In the genomic region with DNA sequence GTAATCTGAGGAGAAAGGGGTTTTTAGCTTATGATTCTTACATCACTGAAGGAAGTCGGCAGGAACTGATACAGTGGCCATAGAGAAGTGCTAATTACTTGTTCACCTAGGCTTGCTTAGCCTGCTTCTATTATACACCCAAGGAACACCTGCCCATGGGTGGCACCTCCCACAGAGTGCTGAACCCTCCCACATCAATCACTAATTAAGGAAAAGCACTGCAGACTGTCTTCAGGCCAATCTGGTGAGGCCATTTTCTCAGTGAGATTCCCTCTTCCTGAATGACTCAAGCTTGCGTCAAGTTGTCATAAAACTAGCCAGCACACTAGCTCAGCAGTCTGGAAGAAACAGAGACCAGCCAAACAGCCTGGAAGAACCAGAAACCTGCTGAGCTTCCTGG, we compare ENCODE assay signal across 28 mouse cellular contexts. TPM values are rescaled to one million over a fixed set of nuclear protein-coding genes. Genes with fewer than 3 reads are reported as not detected.
DNase-seq lines count a peak whose midpoint lies in the region; ATAC-seq and TF ChIP-seq lines count a peak whose summit lies in the region.
"Had no signal": no experiment of that assay in that cellular context is flagged by ENCODE, and none has a peak within 500 bp of the region (broad histone marks: within the 10 kb centered on the region; RNA-seq: fewer than 3 reads in every experiment).

No protein-coding gene starts in this region.

- peak; percentile 47 for DNase-seq in heart, embryonic 10.5 days (ENCODE audit: low spot score)
- DNase-seq in heart, adult 8-10 months (ENCODE audit: low spot score), result no peak
- peak; percentile 26 to 33 for DNase-seq in right cerebral cortex, adult 2 months (ENCODE audit: low spot score in 2 of 2)
- DNase-seq in right cerebral cortex, postnatal 36 days (ENCODE audit: low spot score in 2 of 2), result no peak
- no peak for DNase-seq in lung, postnatal 0 days (ENCODE audit: low spot score)
- no peak for DNase-seq in B cell, adult 2 months
- DNase-seq: adrenal gland, postnatal 36 days; cerebellum, adult 11-12 months; cerebellum, postnatal 25 days; kidney, adult 2 months; kidney, postnatal 10 days; lung, adult 18-20 months; lung, postnatal 14 days; spleen, adult 18-20 months; thymus, postnatal 14 days had no signal

- no peak for TF ChIP-seq CTCF in intestine, postnatal 0 days (IDR thresholded peaks at IDR 0.05; ENCODE audit: low read depth)
- no peak for TF ChIP-seq CTCF in lung, postnatal 0 days (IDR thresholded peaks at IDR 0.05)

- no peak overlapping the region for H3K27ac ChIP-seq in heart, embryonic 10.5 days
- H3K27ac ChIP-seq in intestine, postnatal 0 days (ENCODE audit: low read depth, low read length), result peak overlapping the region; percentile 68
- no peak overlapping the region for H3K27ac ChIP-seq in lung, postnatal 0 days (ENCODE audit: low read length)
- H3K27ac ChIP-seq: embryonic facial prominence, embryonic 13.5 days; forebrain, embryonic 13.5 days; hindbrain, embryonic 12.5 days; limb, embryonic 12.5 days; midbrain, embryonic 13.5 days; neural tube, embryonic 12.5 days had no signal

- no peaks in the 10 kb centered on the region for H3K27me3 ChIP-seq in heart, embryonic 10.5 days (ENCODE audit: insufficient read depth, poor library complexity, severe bottlenecking)
- H3K27me3 ChIP-seq in intestine, postnatal 0 days (replicated peaks; ENCODE audit: control insufficient read depth, insufficient read depth, low read length), result no peaks in the 10 kb centered on the region
- H3K27me3 ChIP-seq in lung, postnatal 0 days (replicated peaks; ENCODE audit: insufficient read depth, low read length), result no peaks in the 10 kb centered on the region
- H3K27me3 ChIP-seq: CH12.LX; embryonic facial prominence, embryonic 13.5 days; forebrain, embryonic 13.5 days; heart, embryonic 12.5 days; hindbrain, embryonic 12.5 days; limb, embryonic 12.5 days; midbrain, embryonic 13.5 days; neural tube, embryonic 12.5 days; Patski had no signal

- H3K36me3 ChIP-seq in heart, embryonic 10.5 days, result no peaks in the 10 kb centered on the region
- H3K36me3 ChIP-seq in intestine, postnatal 0 days (ENCODE audit: control insufficient read depth, insufficient read depth), result no peaks in the 10 kb centered on the region
- no peaks in the 10 kb centered on the region for H3K36me3 ChIP-seq in lung, postnatal 0 days (ENCODE audit: insufficient read depth, low read length)
- H3K36me3 ChIP-seq: embryonic facial prominence, embryonic 13.5 days; G1E; heart, embryonic 12.5 days; hindbrain, embryonic 12.5 days; limb, embryonic 12.5 days; midbrain, embryonic 13.5 days; neural tube, embryonic 12.5 days had no signal

- H3K4me2 ChIP-seq in intestine, postnatal 0 days (replicated peaks; ENCODE audit: low read depth), result no peak overlapping the region
- H3K4me2 ChIP-seq in lung, postnatal 0 days (replicated peaks; ENCODE audit: low read depth, low read length), result no peak overlapping the region
- H3K4me2 ChIP-seq: embryonic facial prominence, embryonic 13.5 days; forebrain, embryonic 13.5 days; heart, embryonic 12.5 days; hindbrain, embryonic 12.5 days; limb, embryonic 12.5 days; liver, embryonic 11.5 days; midbrain, embryonic 13.5 days; neural tube, embryonic 12.5 days had no signal

- TF ChIP-seq EP300 in lung, postnatal 0 days (IDR thresholded peaks at IDR 0.05), result no peak

- no peaks in the 10 kb centered on the region for H3K9me3 ChIP-seq in heart, embryonic 10.5 days
- H3K9me3 ChIP-seq in intestine, postnatal 0 days (ENCODE audit: control insufficient read depth), result no peaks in the 10 kb centered on the region
- no peaks in the 10 kb centered on the region for H3K9me3 ChIP-seq in lung, postnatal 0 days (ENCODE audit: low read length)
- H3K9me3 ChIP-seq: heart, embryonic 12.5 days; midbrain, embryonic 13.5 days; neural tube, embryonic 12.5 days had no signal

- no peaks in the 10 kb centered on the region for H3K4me1 ChIP-seq in heart, embryonic 10.5 days
- H3K4me1 ChIP-seq in intestine, postnatal 0 days (replicated peaks; ENCODE audit: control insufficient read depth, insufficient read depth, low read length), result no peaks in the 10 kb centered on the region; the same call in 1 of the 2 replicates
- H3K4me1 ChIP-seq in lung, postnatal 0 days (ENCODE audit: insufficient read depth, low read depth, low read length), result no peaks in the 10 kb centered on the region
- H3K4me1 ChIP-seq: embryonic facial prominence, embryonic 13.5 days; forebrain, embryonic 13.5 days; heart, embryonic 12.5 days; hindbrain, embryonic 12.5 days; limb, embryonic 12.5 days; midbrain, embryonic 13.5 days; neural tube, embryonic 12.5 days had no signal

- WGBS in heart, embryonic 10.5 days, result 82% methylated on average over 2 of the region's 2 CpGs
- WGBS in intestine, postnatal 0 days, result 38% methylated on average over 2 of the region's 2 CpGs
- 91% methylated on average over 2 of the region's 2 CpGs for WGBS in lung, postnatal 0 days

- peak; percentile 90 for ATAC-seq in intestine, postnatal 0 days
- ATAC-seq in lung, postnatal 0 days, result no peak
- ATAC-seq: forebrain, embryonic 13.5 days; midbrain, embryonic 13.5 days; Patski had no signal

- no peak overlapping the region for H3K9ac ChIP-seq in intestine, postnatal 0 days (ENCODE audit: low read depth, low read length)
- H3K9ac ChIP-seq in lung, postnatal 0 days (replicated peaks; ENCODE audit: low read depth), result no peak overlapping the region
- H3K9ac ChIP-seq: embryonic facial prominence, embryonic 13.5 days; forebrain, embryonic 13.5 days; heart, embryonic 12.5 days; hindbrain, embryonic 12.5 days; limb, embryonic 12.5 days; midbrain, embryonic 13.5 days; neural tube, embryonic 12.5 days had no signal

- H3K4me3 ChIP-seq in heart, embryonic 10.5 days, result no peak overlapping the region
- H3K4me3 ChIP-seq in intestine, postnatal 0 days (ENCODE audit: low read depth, low read length), result no peak overlapping the region
- no peak overlapping the region for H3K4me3 ChIP-seq in lung, postnatal 0 days (ENCODE audit: low read depth, low read length)
- H3K4me3 ChIP-seq: embryonic facial prominence, embryonic 13.5 days; erythroblast, embryonic 14.5 days; forebrain, embryonic 13.5 days; heart, embryonic 12.5 days; hindbrain, embryonic 12.5 days; limb, embryonic 12.5 days; midbrain, embryonic 13.5 days; neural tube, embryonic 12.5 days had no signal

RNA-seq across cellular contexts. Expression of gene B3gntl1, which starts 6.6 kb away (rescaled TPM):
- polyA plus RNA-seq in heart, embryonic 10.5 days (2016; fragmentation: Nextera tagmentation; extraction: Ambion mirVana), result 7.4 and 9.7 TPM in 2 replicates
- 1 to 10 TPM; 4.0 to 5.7 (median 5.2) TPM for total RNA-seq in heart, adult 8-10 months (2022)
- 3.2 and 3.7 TPM in 2 replicates for polyA plus RNA-seq in intestine, postnatal 0 days (2015; fragmentation: Nextera tagmentation; extraction: Ambion mirVana)
- 3.4 and 4.3 TPM in 2 replicates for polyA plus RNA-seq in lung, postnatal 0 days (2015; fragmentation: Nextera tagmentation; extraction: Ambion mirVana)
- polyA plus RNA-seq: erythroblast, embryonic 14.5 days had no signal

RNA-seq across cellular contexts. Expression of gene Metrnl, which starts 21.8 kb away (rescaled TPM):
- polyA plus RNA-seq in heart, embryonic 10.5 days (2016; fragmentation: Nextera tagmentation; extraction: Ambion mirVana), result 6.3 and 6.4 TPM in 2 replicates
- total RNA-seq in heart, adult 8-10 months (2022), result 10 to 100 TPM; 15.1 to 20.3 (median 19.2) TPM
- 50.2 and 50.9 TPM in 2 replicates for polyA plus RNA-seq in intestine, postnatal 0 days (2015; fragmentation: Nextera tagmentation; extraction: Ambion mirVana)
- polyA plus RNA-seq in lung, postnatal 0 days (2015; fragmentation: Nextera tagmentation; extraction: Ambion mirVana), result 22.3 and 23.6 TPM in 2 replicates
- total RNA-seq: G1E had no signal
- polyA plus RNA-seq: G1E had no signal

Comparison
In these comparisons a context has a peak if more than half of its experiments do, and no peak if none do; other contexts are left out.
1. DNase-seq: peak in heart, embryonic 10.5 days (single experiment) and right cerebral cortex, adult 2 months (2 of 2); none in heart, adult 8-10 months (single experiment), right cerebral cortex, postnatal 36 days (0 of 2), lung, postnatal 0 days (single experiment) and B cell, adult 2 months (0 of 2).